Mouse (Mus musculus) B cell, adult 67 days (primary cell): Measurements from ENCODE around the gene Olfr983. TPM values are rescaled to one million over a fixed set of nuclear protein-coding genes. Genes with fewer than 3 reads are reported as not detected.

Source experiments
- total RNA-seq, 2 experiments: library from RNA; stranded (reverse); gene quantifications; 4 replicates each; pipeline ENCODE4 v1.2.4; 2023

The Olfr983 gene
- not detected for total RNA-seq

GRCm38 (mm10) chr9:40093495-40093894 is at the start of gene Olfr983:
TSS of gene Olfr983 (minus strand) at chr9:40093595.

GRCm38 (mm10) chr9:40130084-40130483 is 36.7 kb upstream of the Olfr983 start, which contains the start of gene Olfr985:
TSS of gene Olfr985 (minus strand) at chr9:40130184.

GRCm38 (mm10) chr9:40114106-40114505 is 20.7 kb upstream of the Olfr983 start, which contains the start of gene Olfr984:
TSS of gene Olfr984 (minus strand) at chr9:40114206.

GRCm38 (mm10) chr9:40073529-40073928 is 19.9 kb downstream of the Olfr983 start, which contains the start of gene Olfr982:
TSS of gene Olfr982 (plus strand) at chr9:40073829.

Other genes starting within 250 kb of the Olfr983 start
- gene Olfr972, start 227.2 kb downstream of the Olfr983 start, total RNA-seq = not detected
- gene Olfr229, start 186.3 kb downstream of the Olfr983 start, total RNA-seq = not detected
- not detected for gene Olfr974, start 156.1 kb downstream of the Olfr983 start, total RNA-seq
- gene Olfr975, start 141.5 kb downstream of the Olfr983 start, total RNA-seq = not detected
- not detected for gene Olfr976, start 132.5 kb downstream of the Olfr983 start, total RNA-seq
- gene Olfr978, start 101.5 kb downstream of the Olfr983 start, total RNA-seq = not detected
- not detected for gene Olfr979, start 90.1 kb downstream of the Olfr983 start, total RNA-seq
- not detected for gene Olfr980, start 84.0 kb downstream of the Olfr983 start, total RNA-seq
- not detected for gene Olfr981, start 72.1 kb downstream of the Olfr983 start, total RNA-seq
- not detected for gene Olfr982, start 19.8 kb downstream of the Olfr983 start, total RNA-seq
- gene Olfr984, start 20.6 kb upstream of the Olfr983 start, total RNA-seq = under 1 TPM in 1 of 2 experiments, not detected in 1; 0.17 TPM
- not detected for gene Olfr985, start 36.6 kb upstream of the Olfr983 start, total RNA-seq
- not detected for gene Tmem225, start 54.5 kb upstream of the Olfr983 start, total RNA-seq
- gene Olfr986, start 87.3 kb upstream of the Olfr983 start, total RNA-seq = not detected
- 1 to 10 TPM; 2.5 to 3.3 TPM for gene Zfp202, start 98.7 kb upstream of the Olfr983 start, total RNA-seq
- gene Scn3b, start 175.6 kb upstream of the Olfr983 start, total RNA-seq = not detected